Comparison of ENCODE assay signal across 7 mouse cellular contexts in the genomic region with DNA sequence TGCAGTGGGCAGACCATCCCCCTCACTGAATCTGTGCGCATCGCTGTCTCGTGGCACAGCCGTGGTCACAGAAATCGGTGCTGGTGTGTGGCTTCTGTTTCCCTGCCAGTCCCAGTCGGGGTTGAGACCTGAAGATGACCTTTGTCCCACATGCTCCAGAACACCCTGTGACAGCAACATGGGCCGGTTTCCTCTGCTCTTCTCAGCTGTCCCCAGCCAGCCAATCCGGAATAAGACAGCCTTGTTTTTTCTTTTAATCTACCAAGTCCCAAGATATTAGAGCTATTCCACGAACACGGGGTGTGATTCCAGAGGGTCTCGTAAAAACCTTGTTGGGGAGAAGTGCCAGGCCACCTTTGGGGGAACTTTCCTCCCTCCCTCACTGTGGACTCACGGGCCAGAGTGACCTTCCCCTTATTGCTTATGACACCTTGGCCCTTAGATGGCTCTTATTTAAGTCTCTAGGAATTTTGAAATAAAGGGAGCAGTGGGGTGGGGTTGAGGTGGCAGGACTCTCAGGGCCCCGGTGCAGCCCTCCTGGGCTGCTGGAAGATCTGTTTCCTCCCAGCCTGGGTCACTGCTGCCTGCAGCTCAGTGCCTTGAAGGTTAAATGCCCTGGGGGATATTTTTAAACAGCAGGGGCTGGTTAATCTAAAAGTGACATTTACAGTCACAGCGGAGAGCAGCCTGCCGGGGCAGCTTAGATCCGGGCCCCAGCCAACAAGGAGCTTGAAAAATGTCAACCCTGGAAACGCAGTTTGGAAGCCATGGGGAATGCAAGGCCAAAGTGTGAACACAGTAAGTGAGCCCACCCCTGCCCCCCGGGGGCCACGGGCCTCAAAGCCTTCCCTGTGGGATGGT. TPM values are rescaled to one million over a fixed set of nuclear protein-coding genes. Genes with fewer than 3 reads are reported as not detected.
DNase-seq lines count a peak whose midpoint lies in the region; ATAC-seq and TF ChIP-seq lines count a peak whose summit lies in the region.

Gene Acacb, plus strand, starts transcription at position 508 of the 861 bp plus-strand sequence.

- POLR2A ChIA-PET in Patski (lab: Charles Lee), result no interaction called here

- H3K27ac ChIP-seq in kidney, embryonic 15.5 days, result peak within 1 kb of the TSS; percentile 27; the same call in 1 of the 2 replicates

- peaks cover 17% of the 10 kb centered on the region for H3K4me1 ChIP-seq in kidney, embryonic 15.5 days

- no peak within 1 kb of the TSS for H3K4me3 ChIP-seq in kidney, embryonic 15.5 days (replicated peaks)

- no peak within 1 kb of the TSS for H3K9ac ChIP-seq in kidney, embryonic 15.5 days

- H3K36me3 ChIP-seq in kidney, embryonic 15.5 days, result no peaks in the 10 kb centered on the region

- H3K27me3 ChIP-seq in Patski, result no peaks in the 10 kb centered on the region
- H3K27me3 ChIP-seq in kidney, embryonic 15.5 days, result no peaks in the 10 kb centered on the region

- CTCF ChIA-PET in Patski (lab: Charles Lee), result interaction anchor here (0.8 to 1.5 kb wide), 4 partner anchors 9 to 16 kb away, joined by 3 read pairs; no protein-coding TSS in a partner anchor

- no peak for ATAC-seq in Patski
- no peak for ATAC-seq in kidney, embryonic 15.5 days (replicated peaks; ENCODE audit: low FRiP score)
- no peak for ATAC-seq in CD4-positive, CD25-positive, alpha-beta regulatory T cell, adult 4 months

- 37% methylated on average over 19 of the region's 19 CpGs for WGBS in kidney, embryonic 15.5 days

- TF ChIP-seq CTCF in Patski (IDR thresholded peaks at IDR 0.05), result no peak

- no peaks in the 10 kb centered on the region for H3K9me3 ChIP-seq in kidney, embryonic 15.5 days (replicated peaks)

- H3K4me2 ChIP-seq in kidney, embryonic 15.5 days, result no peak within 1 kb of the TSS

- in situ Hi-C loops in Patski (cut with MboI; ENCODE audit: low pct_unique_long_range_greater_than_20kb), result no loop called here

- no peak for DNase-seq in Patski (ENCODE audit: low read depth, low spot score)
- peak; percentile 67 for DNase-seq in adrenal gland, adult 2 months
- peak; percentile 67 for DNase-seq in heart, adult 8-10 months (ENCODE audit: low spot score)
- no peak for DNase-seq in testis, postnatal 10 days (ENCODE audit: low spot score)
- no peak for DNase-seq in ovary, postnatal 14 days (ENCODE audit: low spot score)

RNA-seq across cellular contexts. Expression of gene Acacb, which starts in this region (rescaled TPM):
- polyA plus RNA-seq in Patski (2021), result 13.4 TPM
- total RNA-seq in adrenal gland, adult 2 months (2021), result 100 to 1,000 TPM; 119 to 132 TPM
- polyA plus RNA-seq in adrenal gland, adult 2 months (2012; rRNA removed), result 81.3 and 102 TPM in 2 replicates
- total RNA-seq in heart, adult 8-10 months (2022), result 100 to 1,000 TPM; 231 to 252 (median 245) TPM
- polyA plus RNA-seq in kidney, embryonic 15.5 days (2015; fragmentation: Nextera tagmentation; extraction: Ambion mirVana), result 4.1 and 4.8 TPM in 2 replicates
- polyA plus RNA-seq in CD4-positive, CD25-positive, alpha-beta regulatory T cell, adult 4 months (2017; shearing (Covaris generic)), result under 1 TPM; 0.24 to 0.62 TPM

Comparison
In these comparisons a context has a peak if more than half of its experiments do, and no peak if none do; other contexts are left out.
1. DNase-seq: peak in adrenal gland, adult 2 months (single experiment) and heart, adult 8-10 months (single experiment); none in Patski (single experiment), testis, postnatal 10 days (single experiment) and ovary, postnatal 14 days (single experiment).